Mouse (Mus musculus): ENCODE measurements at regions not wholly inside any gene's neighbourhood (a gene's known extent, or its start where the extent isn't known, plus 50 kb on each side); places are given as distances from the start of the nearest gene placed in this dataset.

GRCm38 (mm10) chr1:167517611-167518110, 51.1 kb upstream of the Lrrc52 start:
- no peak for DNase-seq

GRCm38 (mm10) chr1:167523881-167524280, 57.3 kb upstream of the Lrrc52 start:
- DNase-seq = no peak

- DNase-seq = no peak
Observed at GRCm38 (mm10) chr1:167532571-167533331, 65.4 kb upstream of the Rxrg start.

GRCm38 (mm10) chr1:167546000-167546399, 52.2 kb upstream of the Rxrg start:
- no peak for DNase-seq

GRCm38 (mm10) chr1:167547248-167547647, 50.9 kb upstream of the Rxrg start:
- peak; percentile 11 for DNase-seq

Data from thymus, postnatal 14 days (tissue).